Mouse (Mus musculus): ENCODE data around the gene Ly6g6f.

Gene Ly6g6f

GRCm38 (mm10) chr17:35077285-35077684 lies 8.1 kb downstream of the Ly6g6f start:
- DNase-seq = no peak

- DNase-seq = no peak
Observed at GRCm38 (mm10) chr17:35076507-35077176, 8.8 kb downstream of the Ly6g6f start, which contains the start of gene Ly6g6e. Gene Ly6g6e, plus strand, starts transcription at chr17:35076902.

GRCm38 (mm10) chr17:35074097-35074496 lies 11.3 kb downstream of the Ly6g6f start:
- peak; percentile 61 for DNase-seq

GRCm38 (mm10) chr17:35071454-35071853 lies 14.0 kb downstream of the Ly6g6f start:
- no peak for DNase-seq

GRCm38 (mm10) chr17:35070556-35071229 lies 14.7 kb downstream of the Ly6g6f start:
- peak; percentile 80 for DNase-seq

- DNase-seq = no peak
Observed at GRCm38 (mm10) chr17:35068213-35068914, 17.0 kb downstream of the Ly6g6f start.

GRCm38 (mm10) chr17:35066084-35066483 lies 19.3 kb downstream of the Ly6g6f start, which contains the start of gene Mpig6b:
Gene Mpig6b, minus strand, starts transcription at chr17:35066184.
- no peak for DNase-seq

GRCm38 (mm10) chr17:35064951-35065947 lies 20.2 kb downstream of the Ly6g6f start, which contains the start of gene Ly6g6c:
Gene Ly6g6c, plus strand, starts transcription at chr17:35065388.
- peak; percentile 42 for DNase-seq

- no peak for DNase-seq
Observed at GRCm38 (mm10) chr17:35064378-35064877, 21.0 kb downstream of the Ly6g6f start.

- DNase-seq = no peak
Observed at GRCm38 (mm10) chr17:35063466-35063865, 21.9 kb downstream of the Ly6g6f start.

- no peak for DNase-seq
Observed at GRCm38 (mm10) chr17:35061299-35061698, 24.1 kb downstream of the Ly6g6f start.

- DNase-seq = no peak
Observed at GRCm38 (mm10) chr17:35060737-35061297, 24.6 kb downstream of the Ly6g6f start.

GRCm38 (mm10) chr17:35060071-35060470 lies 25.3 kb downstream of the Ly6g6f start:
- no peak for DNase-seq

- DNase-seq = peak; percentile 94
Observed at GRCm38 (mm10) chr17:35058911-35059892, 26.2 kb downstream of the Ly6g6f start, which contains the start of gene Ddah2. Gene Ddah2, plus strand, starts transcription at chr17:35059035.

GRCm38 (mm10) chr17:35058316-35058715 lies 27.1 kb downstream of the Ly6g6f start:
- no peak for DNase-seq

GRCm38 (mm10) chr17:35057090-35057489 lies 28.3 kb downstream of the Ly6g6f start:
- no peak for DNase-seq

- DNase-seq = no peak
Observed at GRCm38 (mm10) chr17:35055691-35056495, 29.5 kb downstream of the Ly6g6f start.

- DNase-seq = no peak
Observed at GRCm38 (mm10) chr17:35052271-35052798, 33.1 kb downstream of the Ly6g6f start.
